Mouse (Mus musculus): ENCODE measurements around the gene Dlk1. TPM values are rescaled to one million over a fixed set of nuclear protein-coding genes. Genes with fewer than 3 reads are reported as not detected.

The Dlk1 gene
- polyA plus RNA-seq, 1 experiment from 2014 or later: 140 TPM

Other genes with a start within 250 kb of the Dlk1 start
- 1.5 and 1.6 TPM in 2 replicates for gene Rtl1, start 147.5 kb downstream of the Dlk1 start, polyA plus RNA-seq (2016; fragmentation: Nextera tagmentation; extraction: Ambion mirVana)

Measured in hindbrain, embryonic 12.5 days (tissue).